Mouse (Mus musculus) forebrain, embryonic 12.5 days (tissue): ENCODE data around the gene Shroom4. TPM values are rescaled to one million over a fixed set of nuclear protein-coding genes. Genes with fewer than 3 reads are reported as not detected.
A peak's percentile ranks its signal among the peaks of the same experiment; 100 is the strongest.

Experiments
- ATAC-seq: fragments of 200-750 bp; cut with Nextera tagmentation; 2 replicates; pipeline ENCODE4 v1.8.0; 2017; ENCODE audit warnings: moderate TSS enrichment; ENCODE audit not compliant: low FRiP score
- H3K27ac ChIP-seq: fragments of 300-500 bp; sonication (generic); 2 replicates; pipeline ENCODE4 v1.5.1; 2016; ENCODE audit warnings: mild to moderate bottlenecking
- H3K27me3 ChIP-seq: fragments of 300-500 bp; sonication (generic); 2 replicates; pipeline ENCODE4 v1.6.1; 2016; ENCODE audit warnings: mild to moderate bottlenecking
- H3K36me3 ChIP-seq: fragments of 300-500 bp; sonication (generic); replicated peaks from 2 replicates; pipeline ENCODE4 v1.6.1; 2016; ENCODE audit warnings: mild to moderate bottlenecking
- H3K4me1 ChIP-seq: fragments of 300-500 bp; sonication (generic); 2 replicates; pipeline ENCODE4 v1.6.1; 2016
- H3K4me2 ChIP-seq: fragments of 300-500 bp; sonication (generic); 2 replicates; pipeline ENCODE4 v1.6.1; 2016; ENCODE audit warnings: mild to moderate bottlenecking, moderate library complexity
- H3K4me3 ChIP-seq: fragments of 300-500 bp; sonication (generic); replicated peaks from 2 replicates; pipeline ENCODE4 v1.5.1; 2016; ENCODE audit warnings: mild to moderate bottlenecking
- H3K9ac ChIP-seq: fragments of 300-500 bp; sonication (generic); 2 replicates; pipeline ENCODE4 v1.6.1; 2016; ENCODE audit warnings: mild to moderate bottlenecking
- H3K9me3 ChIP-seq: fragments of 300-500 bp; sonication (generic); 2 replicates; pipeline ENCODE4 v1.6.1; 2016
- WGBS: fragments of 180-500 bp; shearing (Covaris S2); methylation state at CpG from one replicate; pipeline ENCODE4 v1.1.7; 2016; 5-methylcytosine and 5-hydroxymethylcytosine counted together
- polyA plus RNA-seq: library from polyadenylated mRNA; unstranded; fragments of >200 nt; fragmentation: Nextera tagmentation; extraction: Ambion mirVana; gene quantifications from 2 replicates; pipeline ENCODE4 v1.2.1, GENCODE M21; 2016

The Shroom4 gene
- polyA plus RNA-seq, result 3.6 and 4.2 TPM in 2 replicates

DNA sequence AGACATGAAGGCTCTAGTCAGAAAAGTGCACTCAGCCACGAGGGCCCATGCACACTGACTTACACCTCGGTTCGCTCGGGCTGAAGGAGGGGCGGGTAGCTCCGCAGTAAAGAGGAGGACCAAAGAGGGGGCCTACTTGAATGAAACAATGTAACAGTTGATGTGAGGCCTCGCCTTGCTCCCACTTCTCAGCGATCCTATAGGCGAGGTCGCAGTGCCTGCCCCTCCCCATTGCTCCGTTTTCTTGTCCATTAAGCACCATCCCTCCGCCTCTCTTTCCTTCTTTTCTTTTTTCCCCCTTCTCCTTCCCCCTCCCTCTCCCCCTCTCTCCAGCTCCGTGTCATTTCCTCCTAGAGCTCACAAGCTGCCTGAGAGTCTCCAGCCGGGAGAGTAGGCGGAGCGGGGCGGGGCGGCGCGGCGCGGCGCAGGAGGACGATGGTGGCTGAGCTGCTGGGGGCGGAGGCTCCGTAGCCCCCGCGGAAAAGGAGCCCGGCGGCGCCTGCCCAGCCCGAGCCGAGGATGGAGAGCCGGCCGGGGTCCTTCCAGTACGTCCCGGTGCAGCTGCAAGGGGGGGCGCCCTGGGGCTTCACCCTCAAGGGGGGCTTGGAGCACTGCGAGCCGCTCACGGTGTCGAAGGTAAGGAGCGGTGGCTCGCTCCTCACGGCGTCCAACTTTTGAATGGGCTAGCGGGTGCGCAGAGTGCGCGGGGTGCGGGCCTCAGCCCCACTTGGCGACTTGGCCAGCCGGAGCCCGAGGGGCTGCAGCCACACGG lies at the start of gene Shroom4:
Gene Shroom4, plus strand, starts transcription at position 229 of the 772 bp plus-strand sequence.
- Histone ChIP-seq H3K9ac (peak within 1 kb of the TSS; percentile 59), H3K9me3 (no peaks in the 10 kb centered on the region), H3K27ac (peak within 1 kb of the TSS; percentile 75), H3K4me3 (peak within 1 kb of the TSS; percentile 62), H3K4me1 (peaks cover 10% of the 10 kb centered on the region), H3K27me3 (no peaks in the 10 kb centered on the region), H3K4me2 (peak within 1 kb of the TSS; percentile 57), H3K36me3 (no peaks in the 10 kb centered on the region)
- ATAC-seq, result peak; percentile 97
- WGBS, result 18% methylated on average over 37 of the region's 55 CpGs

DNA sequence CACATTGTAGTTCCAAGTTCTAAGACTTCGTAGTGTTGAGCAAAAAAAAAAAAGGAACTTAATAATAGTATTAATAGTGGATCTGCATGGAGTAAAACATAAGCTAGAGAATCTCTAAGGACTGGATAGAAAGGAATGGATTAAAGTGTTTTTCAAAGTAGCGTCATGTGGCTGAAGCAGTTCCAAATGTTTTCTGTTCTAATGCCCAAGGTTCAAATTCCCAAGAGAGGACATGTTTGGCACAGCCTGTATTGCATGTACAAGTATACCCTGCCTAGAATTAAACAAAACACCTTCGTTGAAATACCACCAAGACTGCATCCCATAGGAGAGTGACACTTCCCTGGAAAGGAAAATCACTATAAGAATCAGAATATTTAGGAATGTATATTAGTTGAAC lies 42.8 kb upstream of the Shroom4 start:
- Histone ChIP-seq H3K9me3 (no peaks in the 10 kb centered on the region), H3K27ac (no peak overlapping the region), H3K4me3 (no peak overlapping the region), H3K4me2 (no peak overlapping the region), H3K36me3 (no peaks in the 10 kb centered on the region), H3K4me1 (no peaks in the 10 kb centered on the region), H3K9ac (no peak overlapping the region), H3K27me3 (no peaks in the 10 kb centered on the region)
- no peak for ATAC-seq
- WGBS, result 84% methylated on average over 3 of the region's 3 CpGs

DNA sequence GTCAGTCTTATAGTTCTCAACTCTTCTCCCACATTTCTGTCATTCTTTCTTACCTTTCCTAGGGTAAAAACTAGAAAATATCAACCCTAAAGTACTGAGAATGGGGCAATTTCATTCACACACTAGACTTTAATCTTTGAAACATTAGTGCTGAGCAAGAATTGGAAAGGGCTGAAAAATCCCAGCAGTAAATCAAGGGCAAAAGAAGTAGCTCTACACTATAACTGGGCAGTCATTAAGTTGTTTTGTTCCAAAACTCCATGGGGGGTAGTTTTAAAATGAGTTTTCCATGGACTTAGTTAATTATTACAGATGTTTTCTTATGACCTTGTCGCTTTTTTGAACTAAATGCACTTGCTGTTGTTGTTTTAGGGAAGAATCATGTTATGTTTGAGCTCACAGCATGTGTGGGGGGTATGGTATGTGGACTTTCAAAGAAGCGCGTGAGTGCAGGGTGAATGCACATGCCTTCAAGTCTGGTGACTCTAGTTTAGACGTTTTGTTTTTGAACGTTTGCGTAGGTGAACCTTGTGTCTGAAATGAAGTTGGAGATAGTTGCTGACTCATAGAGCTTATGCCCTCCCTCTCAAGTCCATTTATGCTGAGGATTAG lies 42.0 kb upstream of the Shroom4 start:
- Histone ChIP-seq H3K36me3 (no peaks in the 10 kb centered on the region), H3K27ac (no peak overlapping the region), H3K4me2 (no peak overlapping the region), H3K27me3 (no peaks in the 10 kb centered on the region), H3K4me1 (no peaks in the 10 kb centered on the region), H3K4me3 (no peak overlapping the region), H3K9me3 (no peaks in the 10 kb centered on the region), H3K9ac (no peak overlapping the region)
- no peak for ATAC-seq
- WGBS, result 66% methylated on average over 6 of the region's 6 CpGs

DNA sequence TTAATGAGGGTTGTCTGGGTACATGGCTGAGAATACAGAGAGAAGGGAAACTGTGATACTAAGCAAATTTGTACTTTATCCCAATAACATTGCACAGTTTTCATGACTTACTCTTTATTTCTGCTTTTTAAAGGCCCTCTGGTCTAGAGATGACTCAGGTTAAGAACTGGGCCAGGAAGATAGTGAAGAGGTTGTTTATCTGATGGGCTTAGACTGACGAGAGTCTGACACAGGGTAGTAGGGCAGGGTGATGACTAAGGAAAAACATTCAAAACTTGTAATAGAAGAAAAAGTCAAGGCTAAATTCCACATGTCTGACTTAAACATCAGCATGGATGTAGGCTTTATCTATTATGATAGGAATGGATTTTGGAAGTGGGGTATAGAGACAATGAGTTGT lies 30.8 kb upstream of the Shroom4 start:
- no peak for ATAC-seq
- H3K9ac ChIP-seq, result no peak overlapping the region
- no peaks in the 10 kb centered on the region for H3K9me3 ChIP-seq
- no peaks in the 10 kb centered on the region for H3K36me3 ChIP-seq
- H3K4me1 ChIP-seq, result no peaks in the 10 kb centered on the region
- 85% methylated on average over 1 of the region's 1 CpGs for WGBS
- H3K4me2 ChIP-seq, result no peak overlapping the region
- no peak overlapping the region for H3K27ac ChIP-seq
- H3K4me3 ChIP-seq, result no peak overlapping the region
- no peaks in the 10 kb centered on the region for H3K27me3 ChIP-seq

DNA sequence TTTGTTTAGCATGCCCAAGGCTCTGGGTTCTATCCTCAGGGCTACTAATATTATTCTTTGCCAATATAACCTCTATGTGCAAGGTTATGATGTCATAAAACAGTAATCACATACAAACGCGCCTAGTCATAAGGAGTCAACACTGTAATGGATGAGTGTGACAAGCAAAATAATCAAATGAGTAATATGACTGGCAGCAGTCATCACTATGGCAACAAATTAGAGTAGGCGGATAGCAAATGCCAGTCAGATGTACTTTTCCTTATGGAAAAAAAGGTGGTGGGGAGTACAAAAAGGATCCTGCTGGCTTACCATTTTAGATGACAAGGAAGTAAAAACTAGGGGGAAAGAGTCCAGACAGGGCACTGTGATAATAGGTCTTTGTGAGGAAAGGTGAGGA lies 28.9 kb upstream of the Shroom4 start:
- ATAC-seq, result no peak
- no peak overlapping the region for H3K27ac ChIP-seq
- WGBS, result 88% methylated on average over 3 of the region's 3 CpGs
- H3K36me3 ChIP-seq, result no peaks in the 10 kb centered on the region
- no peak overlapping the region for H3K9ac ChIP-seq
- no peaks in the 10 kb centered on the region for H3K9me3 ChIP-seq
- no peaks in the 10 kb centered on the region for H3K27me3 ChIP-seq
- H3K4me3 ChIP-seq, result no peak overlapping the region
- H3K4me1 ChIP-seq, result no peaks in the 10 kb centered on the region
- H3K4me2 ChIP-seq, result no peak overlapping the region

DNA sequence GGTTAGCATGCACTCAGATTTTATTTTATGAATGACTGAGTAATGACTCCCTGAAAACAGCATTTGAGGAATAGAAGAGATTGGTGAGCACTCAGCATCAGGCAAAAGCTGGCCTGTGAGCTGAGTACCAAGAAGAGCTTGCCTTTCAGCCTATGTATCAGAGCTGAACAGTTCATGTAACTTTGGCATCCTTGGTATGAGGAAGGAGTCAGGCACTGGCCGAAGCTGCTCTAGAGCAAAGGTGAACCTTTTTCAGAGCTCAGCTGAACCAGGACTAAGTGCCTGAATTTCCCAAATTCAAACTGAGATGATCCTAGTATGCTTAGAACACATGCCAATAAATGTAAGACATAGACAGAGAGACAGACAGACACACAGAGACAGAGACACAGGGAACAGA lies 5.8 kb upstream of the Shroom4 start:
- WGBS, result 85% methylated on average over 1 of the region's 1 CpGs
- ATAC-seq, result no peak

DNA sequence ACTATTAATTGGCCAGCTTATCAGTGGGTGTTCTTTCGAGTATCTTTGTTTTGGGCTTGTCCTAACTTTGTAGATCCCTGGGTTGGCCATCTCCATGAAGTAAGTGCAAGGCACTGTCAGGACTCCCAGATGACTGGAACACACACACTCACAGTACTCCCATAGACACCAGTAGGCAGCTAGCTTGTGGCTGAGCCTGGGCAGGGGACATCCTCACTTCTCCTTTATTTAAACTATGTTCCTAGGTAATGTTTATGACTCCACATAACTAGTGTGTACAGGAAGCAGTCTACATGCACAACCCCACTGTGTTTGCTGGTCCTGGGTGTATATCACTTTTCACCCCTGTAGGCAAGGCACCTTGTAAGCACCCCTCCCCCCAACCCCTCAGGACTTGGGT lies 461 bp upstream of the Shroom4 start:
- H3K27me3 ChIP-seq, result no peaks in the 10 kb centered on the region
- no peak overlapping the region for H3K9ac ChIP-seq
- peak overlapping the region; percentile 62 for H3K4me3 ChIP-seq
- 0 out of 2 replicates have a peak overlapping the region, but pooled peaks have one; percentile 36 for H3K27ac ChIP-seq
- peak overlapping the region; percentile 57 for H3K4me2 ChIP-seq
- H3K9me3 ChIP-seq, result no peaks in the 10 kb centered on the region
- WGBS, result 36% methylated on average over 1 of the region's 1 CpGs
- H3K4me1 ChIP-seq, result peaks cover 10% of the 10 kb centered on the region
- ATAC-seq, result no peak
- H3K36me3 ChIP-seq, result no peaks in the 10 kb centered on the region

More for the DNA sequence above, 5.8 kb upstream of the Shroom4 start:
- Histone ChIP-seq H3K9me3 (no peaks in the 10 kb centered on the region), H3K9ac (no peak overlapping the region), H3K4me3 (no peak overlapping the region), H3K4me1 (no peaks in the 10 kb centered on the region), H3K4me2 (no peak overlapping the region), H3K27ac (no peak overlapping the region), H3K36me3 (no peaks in the 10 kb centered on the region), H3K27me3 (no peaks in the 10 kb centered on the region)

DNA sequence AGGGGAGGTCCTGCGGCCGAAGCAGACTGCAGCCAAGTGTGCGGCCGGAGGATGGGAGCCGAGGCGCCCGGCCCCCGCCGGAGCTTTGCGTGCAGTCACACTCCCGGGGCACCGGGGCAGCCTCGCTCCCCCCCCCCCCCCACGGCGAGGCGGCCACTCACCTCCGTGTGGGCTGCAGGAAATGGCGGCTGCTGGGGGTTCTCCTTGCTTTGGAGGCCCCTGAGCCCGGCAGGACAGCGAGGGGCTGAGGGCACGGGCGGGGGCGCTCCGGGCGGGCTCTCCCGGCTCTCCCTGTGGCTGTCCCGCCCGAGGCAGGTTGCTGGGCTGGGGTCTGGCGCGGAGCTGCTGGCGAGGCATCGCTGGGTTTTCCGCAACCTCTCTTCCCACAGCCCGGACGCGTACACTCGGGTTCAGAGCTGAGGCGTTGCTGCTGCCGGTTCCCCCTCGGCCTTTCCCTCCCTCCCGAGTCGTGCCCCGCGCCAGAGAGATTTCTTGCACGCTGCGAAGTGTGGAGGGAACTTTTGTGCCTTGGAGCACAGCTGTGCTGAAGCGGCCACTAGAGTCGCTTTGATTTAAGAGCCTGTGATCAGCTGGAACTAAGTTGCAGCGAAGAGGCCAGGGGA lies 855 bp downstream of the Shroom4 start:
- Histone ChIP-seq H3K36me3 (no peaks in the 10 kb centered on the region), H3K4me2 (peak overlapping the region; percentile 57), H3K9ac (peak overlapping the region; percentile 59), H3K4me1 (peaks cover 10% of the 10 kb centered on the region), H3K4me3 (peak overlapping the region; percentile 62), H3K9me3 (no peaks in the 10 kb centered on the region), H3K27ac (peak overlapping the region; percentile 75), H3K27me3 (no peaks in the 10 kb centered on the region)
- peak; percentile 54 for ATAC-seq
- 9% methylated on average over 26 of the region's 49 CpGs for WGBS

DNA sequence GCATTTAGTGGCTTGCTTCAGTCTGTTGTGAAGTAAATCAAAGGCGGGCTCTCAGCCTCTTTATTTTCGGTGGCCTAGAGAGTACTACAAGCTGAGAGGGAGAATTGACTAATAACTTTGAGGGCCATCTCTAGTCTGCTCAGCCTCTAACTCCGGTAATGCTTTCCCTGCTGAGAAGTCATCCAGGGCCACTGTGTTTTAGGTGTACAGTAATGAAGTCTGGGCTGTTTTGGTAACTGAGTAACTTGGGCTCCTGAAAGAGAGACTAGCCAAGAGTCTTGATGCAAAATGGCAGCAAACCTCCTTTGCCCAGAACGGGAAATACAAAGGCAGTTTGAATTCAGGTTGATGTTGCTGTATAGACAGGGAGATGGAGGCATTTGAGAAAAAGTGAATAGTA lies 3.3 kb downstream of the Shroom4 start:
- no peaks in the 10 kb centered on the region for H3K36me3 ChIP-seq
- 73% methylated on average over 4 of the region's 4 CpGs for WGBS
- no peak overlapping the region for H3K27ac ChIP-seq
- H3K9ac ChIP-seq, result no peak overlapping the region
- peaks cover 10% of the 10 kb centered on the region for H3K4me1 ChIP-seq
- no peak overlapping the region for H3K4me3 ChIP-seq
- ATAC-seq, result no peak
- no peaks in the 10 kb centered on the region for H3K27me3 ChIP-seq
- H3K4me2 ChIP-seq, result no peak overlapping the region
- no peaks in the 10 kb centered on the region for H3K9me3 ChIP-seq

DNA sequence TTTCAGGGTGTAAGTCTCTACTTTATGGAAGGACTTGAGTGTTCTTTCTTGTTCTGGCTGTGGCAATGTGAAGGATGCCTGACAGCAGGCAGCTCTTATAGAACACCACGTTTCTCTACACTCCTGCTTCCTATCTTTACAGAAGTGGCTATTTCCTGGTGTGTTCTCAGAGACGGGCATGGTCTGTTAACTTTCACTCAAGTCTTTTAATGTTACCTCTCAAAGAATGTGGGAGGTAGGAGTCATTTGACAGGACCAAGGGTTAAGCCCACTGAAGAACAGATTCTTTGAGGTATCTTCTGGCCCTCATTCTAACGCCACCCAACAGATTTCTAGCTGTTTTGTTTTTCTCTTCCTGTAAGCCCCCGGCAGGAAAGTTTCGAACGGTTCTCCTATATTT lies 9.5 kb downstream of the Shroom4 start:
- H3K9ac ChIP-seq, result no peak overlapping the region
- no peak overlapping the region for H3K27ac ChIP-seq
- H3K4me1 ChIP-seq, result no peaks in the 10 kb centered on the region
- H3K9me3 ChIP-seq, result no peaks in the 10 kb centered on the region
- WGBS, result 66% methylated on average over 6 of the region's 6 CpGs
- ATAC-seq, result no peak
- no peak overlapping the region for H3K4me3 ChIP-seq
- H3K4me2 ChIP-seq, result no peak overlapping the region
- H3K36me3 ChIP-seq, result no peaks in the 10 kb centered on the region
- H3K27me3 ChIP-seq, result no peaks in the 10 kb centered on the region

DNA sequence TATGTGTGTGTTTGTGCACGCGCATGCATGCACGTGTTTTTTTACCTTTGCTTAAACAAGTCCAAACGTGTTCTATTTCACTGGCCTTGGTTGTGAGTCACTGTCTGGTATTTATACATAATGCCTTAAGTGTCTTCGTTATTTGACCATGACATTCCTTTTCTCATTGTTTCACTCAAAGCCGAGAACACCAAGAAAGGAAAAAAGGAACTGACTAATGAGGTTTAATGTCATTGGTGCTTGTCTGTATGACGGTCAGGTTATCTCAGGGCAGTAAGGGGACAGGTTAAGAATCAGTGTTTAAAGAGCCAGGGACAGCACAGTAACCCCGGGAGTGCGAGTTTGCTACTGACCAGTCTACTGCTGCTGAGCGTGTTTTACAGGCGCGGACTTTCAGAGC lies 15.8 kb downstream of the Shroom4 start:
- no peaks in the 10 kb centered on the region for H3K27me3 ChIP-seq
- H3K4me2 ChIP-seq, result no peak overlapping the region
- no peaks in the 10 kb centered on the region for H3K9me3 ChIP-seq
- no peaks in the 10 kb centered on the region for H3K4me1 ChIP-seq
- no peak for ATAC-seq
- H3K27ac ChIP-seq, result no peak overlapping the region
- H3K9ac ChIP-seq, result no peak overlapping the region
- no peak overlapping the region for H3K4me3 ChIP-seq
- WGBS, result 58% methylated on average over 12 of the region's 12 CpGs
- no peaks in the 10 kb centered on the region for H3K36me3 ChIP-seq

DNA sequence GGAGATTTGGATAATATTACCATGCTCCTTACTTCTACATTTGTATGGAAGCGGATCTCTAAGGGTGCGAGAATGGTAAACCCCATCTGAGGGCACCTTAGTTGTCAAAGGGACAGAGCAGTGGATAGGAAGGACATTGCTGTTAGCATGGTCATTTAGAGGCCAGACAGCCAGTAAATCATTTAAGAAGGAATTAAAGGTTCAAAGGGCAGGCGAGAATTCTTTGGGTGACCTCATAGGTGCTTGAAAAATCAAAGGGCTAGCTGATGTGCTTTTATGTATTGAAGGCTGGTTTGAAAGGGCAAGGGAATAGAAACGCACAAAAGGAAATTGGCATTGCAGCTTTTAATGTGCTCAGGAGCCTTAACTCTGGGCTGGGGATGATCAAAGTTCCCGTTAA lies 16.3 kb downstream of the Shroom4 start:
- no peak for ATAC-seq
- no peak overlapping the region for H3K4me3 ChIP-seq
- no peak overlapping the region for H3K27ac ChIP-seq
- H3K9me3 ChIP-seq, result no peaks in the 10 kb centered on the region
- no peak overlapping the region for H3K9ac ChIP-seq
- H3K36me3 ChIP-seq, result no peaks in the 10 kb centered on the region
- no peaks in the 10 kb centered on the region for H3K4me1 ChIP-seq
- WGBS, result 33% methylated on average over 5 of the region's 5 CpGs
- no peaks in the 10 kb centered on the region for H3K27me3 ChIP-seq
- no peak overlapping the region for H3K4me2 ChIP-seq
